Mouse (Mus musculus) limb, embryonic 10.5 days (tissue): ENCODE data around the gene Agbl5. TPM values are rescaled to one million over a fixed set of nuclear protein-coding genes. Genes with fewer than 3 reads are reported as not detected.

Experiments used
- DNase-seq: peaks from one replicate; pipeline ENCODE4 v3.0.0-alpha.2; 2017; ENCODE audit warnings: low spot score
- H3K27ac ChIP-seq: fragments of 300-500 bp; sonication (generic); 2 replicates; pipeline ENCODE4 v1.5.1; 2016; ENCODE audit warnings: mild to moderate bottlenecking
- H3K27me3 ChIP-seq: fragments of 300-500 bp; sonication (generic); 2 replicates; pipeline ENCODE4 v1.6.1; 2016; ENCODE audit warnings: low read depth, mild to moderate bottlenecking; ENCODE audit not compliant: poor library complexity, severe bottlenecking
- H3K36me3 ChIP-seq: fragments of 300-500 bp; sonication (generic); 2 replicates; pipeline ENCODE4 v1.6.1; 2016; ENCODE audit warnings: mild to moderate bottlenecking, moderate library complexity
- H3K4me1 ChIP-seq: fragments of 300-500 bp; sonication (generic); 2 replicates; pipeline ENCODE4 v1.6.1; 2016
- H3K4me3 ChIP-seq: fragments of 300-500 bp; sonication (generic); 2 replicates; pipeline ENCODE4 v1.5.1; 2016; ENCODE audit warnings: mild to moderate bottlenecking, moderate library complexity
- H3K9me3 ChIP-seq: fragments of 300-500 bp; sonication (generic); replicated peaks from 2 replicates; pipeline ENCODE4 v1.6.1; 2016; ENCODE audit warnings: mild to moderate bottlenecking
- WGBS: fragments of 180-500 bp; shearing (Covaris S2); methylation state at CpG from one replicate; pipeline ENCODE4 v1.1.7; 2016; 5-methylcytosine and 5-hydroxymethylcytosine counted together
- polyA plus RNA-seq: library from polyadenylated mRNA; unstranded; fragments of >200 nt; fragmentation: Nextera tagmentation; extraction: Ambion mirVana; gene quantifications from 2 replicates; pipeline ENCODE4 v1.2.1, GENCODE M21; 2016

Gene Agbl5
- polyA plus RNA-seq, 1 experiment from 2014 or later, result 29.9 TPM

DNA sequence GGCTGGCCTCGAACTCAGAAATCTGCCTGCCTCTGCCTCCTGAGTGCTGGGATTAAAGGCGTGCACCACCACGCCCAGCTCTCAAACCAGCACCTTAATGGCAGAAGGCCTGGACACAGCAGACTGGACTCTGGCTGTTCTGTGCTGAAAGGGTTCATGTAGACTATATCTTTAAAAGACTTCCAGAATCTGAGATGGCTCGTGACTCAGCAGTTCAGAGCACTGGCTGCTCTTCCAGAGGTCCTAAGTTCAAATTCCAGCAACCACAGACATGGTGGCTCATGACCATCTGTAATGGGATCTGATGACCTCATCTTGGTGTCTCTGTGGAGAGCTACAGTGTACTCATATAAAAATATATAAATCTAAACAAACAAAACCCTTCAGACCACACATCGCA lies 13.4 kb downstream of the Agbl5 start:
- WGBS, result 95% methylated on average over 5 of the region's 5 CpGs

DNA sequence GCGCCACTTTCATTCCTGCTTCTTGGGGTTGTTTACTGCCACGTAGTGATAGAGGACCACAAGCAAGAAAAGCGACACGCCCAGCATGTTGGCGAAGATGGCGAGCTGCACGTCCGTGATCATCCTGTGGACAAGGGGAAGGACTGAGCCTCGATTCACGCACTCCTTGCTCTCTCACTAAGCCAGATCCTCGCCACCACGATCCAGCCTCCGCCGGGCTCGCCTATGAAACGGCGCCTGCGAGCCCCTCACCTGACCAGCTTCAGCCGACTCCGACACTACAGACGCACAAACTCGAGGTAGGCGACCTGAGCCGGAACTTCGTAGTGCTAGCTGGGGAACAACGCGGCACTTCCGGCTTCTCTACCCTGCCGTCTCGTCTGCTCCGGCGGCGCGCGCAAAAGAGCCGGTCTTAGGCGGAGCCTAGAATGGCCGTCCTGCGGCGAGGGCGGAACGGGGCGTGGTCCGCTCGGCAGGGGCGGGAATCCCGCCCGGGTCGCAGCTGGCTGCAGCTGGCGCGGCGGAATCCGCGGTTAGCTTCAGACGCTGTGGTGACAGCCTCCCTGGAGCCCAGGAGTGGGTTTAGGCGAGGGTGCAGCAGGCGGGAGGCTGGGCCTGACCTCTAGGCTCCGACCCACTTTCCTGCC lies 19.0 kb downstream of the Agbl5 start, which contains the start of gene Ost4:
Gene Ost4, minus strand, starts transcription at position 376 of the 647 bp plus-strand sequence.
- Histone ChIP-seq H3K4me1 (peaks cover 71% of the 10 kb centered on the region), H3K27me3 (no peaks in the 10 kb centered on the region), H3K4me3 (peak within 1 kb of the TSS; percentile 77), H3K27ac (peak within 1 kb of the TSS; percentile 95), H3K36me3 (peaks cover 37% of the 10 kb centered on the region), H3K9me3 (no peaks in the 10 kb centered on the region)
- peak; percentile 98 for DNase-seq
- WGBS, result under 1% methylated on average over 58 of the region's 58 CpGs

More for the DNA sequence above, 13.4 kb downstream of the Agbl5 start:
- Histone ChIP-seq H3K27me3 (no peaks in the 10 kb centered on the region), H3K4me3 (no peak overlapping the region), H3K9me3 (no peaks in the 10 kb centered on the region), H3K36me3 (peaks cover 92% of the 10 kb centered on the region), H3K27ac (no peak overlapping the region), H3K4me1 (peaks cover 22% of the 10 kb centered on the region)
- no peak for DNase-seq

DNA sequence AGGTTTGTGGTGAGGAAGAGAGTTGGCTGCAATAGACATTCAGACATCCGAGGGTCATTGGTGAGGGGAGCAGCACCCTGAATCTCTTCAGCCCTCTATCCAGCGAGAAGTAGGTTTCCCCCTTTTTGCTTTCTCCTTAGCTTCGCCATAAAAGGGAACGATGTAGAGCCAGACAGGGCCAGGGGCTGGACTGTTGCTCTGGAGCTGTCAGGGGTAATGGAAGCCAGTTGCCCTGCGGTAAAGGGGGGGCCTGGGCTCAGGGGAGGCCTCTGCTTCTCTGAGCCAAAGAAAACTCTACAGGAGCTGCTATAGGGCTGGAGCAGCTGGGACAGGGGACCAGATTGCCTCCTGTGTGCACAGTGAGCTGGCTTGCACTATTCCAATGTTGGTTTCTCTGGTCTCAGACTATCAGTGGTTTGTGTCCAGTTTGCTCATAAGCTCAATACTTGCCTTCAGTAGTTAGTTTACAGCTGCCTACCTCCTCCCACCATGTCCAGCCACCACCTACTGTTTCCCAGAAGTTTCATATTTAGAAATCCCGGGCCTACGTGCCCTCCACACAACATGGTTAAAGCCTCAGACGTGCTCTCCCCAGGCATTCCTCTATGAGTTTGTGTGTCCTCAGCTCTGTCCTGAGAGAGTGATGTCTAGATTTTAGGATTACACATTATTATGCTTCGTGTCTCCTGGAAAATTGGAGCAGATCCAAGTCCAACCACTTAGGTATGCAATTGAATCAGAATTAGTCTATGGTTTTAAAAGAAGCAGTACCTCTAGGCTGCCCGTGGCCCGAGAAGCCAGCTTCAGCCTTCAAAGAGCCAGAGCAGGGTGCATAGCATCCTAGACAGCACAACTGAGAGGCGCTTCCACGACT lies 20.2 kb downstream of the Agbl5 start:
- 29% methylated on average over 13 of the region's 13 CpGs for WGBS
- H3K27me3 ChIP-seq, result no peaks in the 10 kb centered on the region
- H3K4me3 ChIP-seq, result peak overlapping the region; percentile 77
- H3K27ac ChIP-seq, result peak overlapping the region; percentile 95
- peaks cover 82% of the 10 kb centered on the region for H3K4me1 ChIP-seq
- peak; percentile 64 for DNase-seq
- H3K9me3 ChIP-seq, result no peaks in the 10 kb centered on the region
- H3K36me3 ChIP-seq, result peaks cover 26% of the 10 kb centered on the region

DNA sequence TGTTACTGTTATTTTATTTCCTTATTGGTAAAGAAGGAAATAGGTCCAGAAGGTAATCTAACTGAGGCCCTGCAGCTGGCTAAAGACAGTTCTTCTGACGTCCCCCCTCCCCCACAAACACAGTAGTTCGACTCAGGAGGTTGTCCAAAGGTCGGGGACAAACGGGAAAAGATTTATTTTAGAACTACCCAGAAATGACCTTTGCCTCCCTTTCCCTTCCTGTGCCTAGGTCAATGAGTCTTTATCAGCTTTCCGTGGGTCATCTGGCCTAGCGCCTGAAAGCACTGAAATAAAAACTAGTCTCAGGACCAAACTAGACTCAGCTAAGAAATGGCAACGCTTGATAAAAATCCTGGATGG lies 20.8 kb downstream of the Agbl5 start:
- Histone ChIP-seq H3K27ac (peak overlapping the region; percentile 95), H3K4me3 (peak overlapping the region; percentile 77), H3K9me3 (no peaks in the 10 kb centered on the region), H3K27me3 (no peaks in the 10 kb centered on the region), H3K36me3 (peaks cover 20% of the 10 kb centered on the region), H3K4me1 (peaks cover 89% of the 10 kb centered on the region)
- WGBS, result 11% methylated on average over 7 of the region's 7 CpGs
- DNase-seq, result no peak

DNA sequence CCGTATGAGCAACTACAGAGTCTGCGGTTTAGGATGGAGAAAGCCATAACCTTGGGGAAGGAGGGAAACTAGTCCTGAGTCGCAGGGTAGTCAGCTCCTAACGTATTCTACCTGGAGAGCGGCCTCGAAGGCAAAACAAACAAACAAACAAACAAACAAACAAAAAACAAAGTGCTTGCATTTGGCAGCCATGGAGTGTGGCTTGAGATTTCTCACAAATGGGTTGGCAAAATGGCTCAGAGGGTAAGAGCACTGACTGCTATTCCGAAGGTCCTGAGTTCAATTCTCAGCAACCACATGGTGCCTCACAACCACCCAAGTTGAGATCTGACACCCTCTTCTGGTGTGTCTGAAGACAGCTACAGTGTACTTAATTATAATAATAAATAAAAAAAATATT lies 21.4 kb downstream of the Agbl5 start:
- WGBS, result 86% methylated on average over 7 of the region's 7 CpGs

DNA sequence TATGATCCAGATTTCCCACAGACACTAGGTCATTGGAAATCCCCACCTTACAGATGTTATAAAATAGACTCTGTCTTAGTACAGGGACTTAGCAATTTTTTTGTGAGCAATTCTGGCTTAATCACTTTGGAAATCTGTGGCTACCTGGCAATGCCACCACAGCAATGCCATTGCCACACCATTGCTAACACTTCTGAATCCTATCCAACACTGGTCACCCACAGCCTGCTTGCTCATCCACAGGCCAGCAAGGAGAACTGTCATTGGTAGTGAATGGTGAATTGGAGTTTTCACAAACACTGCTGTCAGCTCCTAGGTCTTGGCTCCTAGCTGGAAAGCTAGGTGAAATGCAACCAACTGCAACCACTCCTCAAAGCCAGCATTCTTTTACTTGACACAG lies 22.0 kb downstream of the Agbl5 start:
- DNase-seq, result no peak
- H3K4me1 ChIP-seq, result peaks cover 92% of the 10 kb centered on the region
- no peak overlapping the region for H3K4me3 ChIP-seq
- H3K27me3 ChIP-seq, result no peaks in the 10 kb centered on the region
- peak overlapping the region; percentile 97 for H3K27ac ChIP-seq
- H3K36me3 ChIP-seq, result peaks cover 16% of the 10 kb centered on the region
- H3K9me3 ChIP-seq, result no peaks in the 10 kb centered on the region

More for the DNA sequence above, 21.4 kb downstream of the Agbl5 start:
- peaks cover 92% of the 10 kb centered on the region for H3K4me1 ChIP-seq
- no peak overlapping the region; the same call in 1 of the 2 replicates for H3K4me3 ChIP-seq
- no peaks in the 10 kb centered on the region for H3K9me3 ChIP-seq
- peaks cover 16% of the 10 kb centered on the region for H3K36me3 ChIP-seq
- no peak for DNase-seq
- peak overlapping the region; percentile 95 for H3K27ac ChIP-seq
- no peaks in the 10 kb centered on the region for H3K27me3 ChIP-seq

DNA sequence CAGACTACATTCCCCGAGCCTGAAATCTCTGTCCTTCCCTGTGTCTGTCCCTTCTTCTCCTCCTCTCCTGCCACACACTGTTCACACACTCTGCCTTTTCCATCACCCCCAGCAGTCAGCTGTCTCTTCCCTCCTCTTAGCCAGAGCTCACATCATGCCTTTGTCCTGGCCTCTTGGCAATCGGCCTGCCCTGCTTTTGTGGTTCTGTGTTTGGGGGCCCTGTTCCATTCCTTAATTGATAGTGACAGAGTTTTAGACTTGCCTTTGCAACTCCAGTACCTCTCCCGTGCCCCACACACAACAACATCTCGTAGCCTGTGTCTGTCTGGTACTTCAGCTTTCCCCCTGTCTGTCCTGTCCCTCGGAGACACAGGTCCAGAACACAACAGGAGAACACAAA lies 23.7 kb downstream of the Agbl5 start:
- Histone ChIP-seq H3K4me3 (peak overlapping the region; percentile 63), H3K27ac (peak overlapping the region; percentile 97), H3K4me1 (peaks cover 94% of the 10 kb centered on the region), H3K36me3 (peaks cover 20% of the 10 kb centered on the region), H3K9me3 (no peaks in the 10 kb centered on the region), H3K27me3 (no peaks in the 10 kb centered on the region)
- no peak for DNase-seq
- 76% methylated on average over 5 of the region's 5 CpGs for WGBS

DNA sequence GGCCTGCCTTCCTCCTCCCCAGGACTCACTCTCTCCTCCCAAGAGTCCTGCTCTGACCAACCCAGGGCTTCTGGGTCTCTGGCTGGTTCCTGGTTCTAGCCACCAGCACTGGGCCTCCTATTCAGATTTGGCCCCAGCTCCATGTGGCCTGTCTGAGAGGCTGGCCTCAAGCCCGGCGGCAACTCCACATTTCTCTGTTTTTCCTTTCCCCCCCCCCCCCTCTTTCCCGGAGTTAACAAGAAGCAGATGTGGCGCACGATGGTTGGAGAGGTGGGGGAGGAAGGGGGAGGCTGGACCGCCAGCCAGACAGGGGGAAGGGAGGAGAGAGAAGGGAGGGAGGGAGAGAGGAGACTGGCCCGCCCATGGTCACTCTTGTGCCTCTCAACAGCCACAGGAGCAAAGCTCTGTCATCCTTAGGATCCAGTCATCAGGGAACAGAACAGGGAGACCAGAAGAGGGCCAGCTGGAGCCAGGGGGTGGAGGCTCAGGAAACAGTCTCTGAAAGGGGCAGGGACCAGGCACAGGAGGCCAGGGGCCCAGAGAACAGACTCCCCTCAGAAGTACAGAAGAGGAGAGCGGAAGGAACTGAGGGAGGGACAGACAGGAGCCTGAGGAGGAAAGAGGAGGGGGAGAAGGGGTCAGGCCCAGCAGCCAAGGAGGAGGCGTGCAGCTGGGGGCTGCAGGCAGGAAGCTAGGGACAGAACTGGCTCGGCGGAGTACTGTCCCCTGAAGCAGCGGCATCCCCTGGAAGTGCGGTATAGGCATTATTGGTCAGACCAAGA lies 24.8 kb downstream of the Agbl5 start, which contains the start of gene Emilin1:
Gene Emilin1, plus strand, starts transcription at position 343 of the 782 bp plus-strand sequence.
- Histone ChIP-seq H3K4me3 (peak within 1 kb of the TSS; percentile 63), H3K36me3 (peaks cover 31% of the 10 kb centered on the region), H3K4me1 (peaks cover 98% of the 10 kb centered on the region), H3K9me3 (no peaks in the 10 kb centered on the region), H3K27ac (peak within 1 kb of the TSS; percentile 97), H3K27me3 (no peaks in the 10 kb centered on the region)
- WGBS, result 4% methylated on average over 13 of the region's 13 CpGs
- DNase-seq, result peak; percentile 92

DNA sequence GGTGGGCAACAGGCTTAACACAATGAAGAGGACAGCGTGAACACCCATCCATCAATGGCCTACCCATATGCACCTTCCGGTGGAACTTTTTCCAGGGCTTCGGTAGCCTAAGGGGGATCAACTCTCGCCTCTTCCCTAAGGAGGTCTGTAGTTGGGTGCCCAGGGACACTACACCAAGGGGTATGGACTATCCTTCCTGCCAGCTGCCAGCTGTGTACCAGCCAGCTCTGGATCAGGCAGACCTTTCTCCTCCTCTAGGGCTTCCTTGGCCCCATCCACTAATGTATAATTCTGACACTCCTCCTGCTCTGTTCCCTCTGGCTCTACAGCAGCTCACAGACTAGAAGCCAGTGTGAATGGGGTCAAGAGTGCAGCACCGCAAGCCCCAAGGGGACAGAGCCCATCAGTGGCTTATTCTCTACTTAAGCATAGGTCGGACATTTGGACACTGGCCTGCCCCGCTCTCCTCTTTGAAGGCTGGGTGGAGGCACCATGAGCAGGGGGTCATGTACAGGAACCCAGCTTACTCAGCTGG lies 25.7 kb downstream of the Agbl5 start:
- 42% methylated on average over 7 of the region's 7 CpGs for WGBS
- Histone ChIP-seq H3K9me3 (no peaks in the 10 kb centered on the region), H3K4me3 (peak overlapping the region; percentile 63), H3K27me3 (no peaks in the 10 kb centered on the region), H3K4me1 (peaks cover 98% of the 10 kb centered on the region), H3K36me3 (peaks cover 40% of the 10 kb centered on the region), H3K27ac (peak overlapping the region; percentile 97)
- no peak for DNase-seq

DNA sequence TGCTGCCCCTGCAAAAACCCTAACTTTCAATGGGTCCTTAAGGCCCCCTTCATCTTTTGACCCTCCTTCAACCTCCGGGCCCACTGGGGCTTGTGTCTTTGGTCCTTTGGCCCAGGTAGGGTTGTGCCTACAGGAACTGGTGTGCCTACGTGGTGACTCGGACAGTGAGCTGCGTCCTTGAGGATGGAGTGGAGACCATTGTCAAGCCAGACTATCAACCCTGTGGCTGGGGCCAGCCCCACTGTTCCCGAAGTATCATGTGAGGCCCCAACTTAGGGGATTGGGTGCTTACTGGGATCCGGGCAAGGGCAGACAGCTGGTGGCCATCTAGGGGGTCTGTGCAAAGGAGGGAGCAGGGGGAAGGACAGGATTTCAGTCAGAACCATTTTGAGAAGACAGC lies 26.4 kb downstream of the Agbl5 start:
- H3K27me3 ChIP-seq, result no peaks in the 10 kb centered on the region
- H3K4me1 ChIP-seq, result peaks cover 93% of the 10 kb centered on the region
- H3K9me3 ChIP-seq, result no peaks in the 10 kb centered on the region
- peak overlapping the region; percentile 97 for H3K27ac ChIP-seq
- peaks cover 47% of the 10 kb centered on the region for H3K36me3 ChIP-seq
- H3K4me3 ChIP-seq, result peak overlapping the region; percentile 63
- no peak for DNase-seq
- WGBS, result 70% methylated on average over 6 of the region's 6 CpGs

DNA sequence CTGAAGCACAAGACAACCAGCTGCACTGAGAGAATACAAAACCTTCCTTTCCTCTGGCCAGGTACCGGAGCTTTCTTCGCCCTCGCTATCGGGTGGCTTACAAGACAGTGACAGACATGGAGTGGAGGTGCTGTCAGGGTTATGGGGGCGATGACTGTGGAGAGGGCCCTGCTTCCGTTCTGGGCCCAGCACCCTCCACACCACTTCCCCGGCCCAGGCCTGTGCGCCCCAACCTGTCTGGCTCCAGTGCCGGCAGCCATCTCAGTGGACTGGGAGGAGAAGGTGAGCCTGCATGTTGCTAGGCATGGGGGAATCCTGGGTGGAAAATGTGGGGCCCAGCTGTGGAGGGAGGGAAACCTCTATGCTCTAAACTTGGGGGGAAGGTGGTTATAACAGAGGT lies 27.0 kb downstream of the Agbl5 start:
- DNase-seq, result no peak
- H3K4me1 ChIP-seq, result peaks cover 94% of the 10 kb centered on the region
- H3K4me3 ChIP-seq, result peak overlapping the region; percentile 63
- no peaks in the 10 kb centered on the region for H3K27me3 ChIP-seq
- H3K36me3 ChIP-seq, result peaks cover 53% of the 10 kb centered on the region
- H3K27ac ChIP-seq, result peak overlapping the region; percentile 97
- 61% methylated on average over 9 of the region's 9 CpGs for WGBS
- H3K9me3 ChIP-seq, result no peaks in the 10 kb centered on the region

DNA sequence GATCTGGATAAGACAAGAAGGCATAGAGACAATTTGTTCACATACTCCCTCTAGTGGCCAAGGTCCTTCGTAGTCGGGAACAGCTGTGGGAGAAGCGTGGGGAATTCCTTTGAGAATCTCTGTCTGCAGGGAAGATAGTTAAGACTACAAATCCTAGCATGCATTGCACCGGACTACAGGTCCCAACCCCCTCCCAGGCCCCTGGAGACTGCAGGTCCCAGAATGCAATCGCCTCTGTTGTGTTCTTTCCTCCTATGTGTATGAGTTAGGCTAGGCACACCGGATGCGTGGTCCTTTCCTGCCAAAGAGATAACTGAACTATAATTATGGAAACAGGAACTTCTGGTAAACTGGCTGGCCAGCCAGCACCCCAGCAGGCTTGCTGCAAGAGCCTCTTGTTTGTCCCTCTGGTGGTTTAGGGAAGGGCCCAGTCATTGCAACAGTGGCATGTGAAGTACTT lies 27.5 kb downstream of the Agbl5 start:
- peak; percentile 80 for DNase-seq
- H3K27me3 ChIP-seq, result no peaks in the 10 kb centered on the region
- H3K9me3 ChIP-seq, result no peaks in the 10 kb centered on the region
- WGBS, result 11% methylated on average over 7 of the region's 7 CpGs
- peaks cover 94% of the 10 kb centered on the region for H3K4me1 ChIP-seq
- H3K36me3 ChIP-seq, result peaks cover 58% of the 10 kb centered on the region
- H3K27ac ChIP-seq, result peak overlapping the region; percentile 97
- peak overlapping the region; percentile 63 for H3K4me3 ChIP-seq
